Mouse (Mus musculus) hindbrain, embryonic 13.5 days (tissue): ENCODE results near the gene Shb. TPM values are rescaled to one million over a fixed set of nuclear protein-coding genes. Genes with fewer than 3 reads are reported as not detected.

ENCODE experiments used
- ATAC-seq: fragments of 200-750 bp; cut with Nextera tagmentation; 2 replicates; pipeline ENCODE4 v1.8.0; 2017; ENCODE audit warnings: moderate TSS enrichment; ENCODE audit not compliant: low FRiP score
- H3K27ac ChIP-seq: fragments of 300-500 bp; sonication (generic); 2 replicates; pipeline ENCODE4 v1.5.1; 2015; ENCODE audit warnings: inconsistent platforms, mild to moderate bottlenecking, moderate library complexity
- H3K27me3 ChIP-seq: fragments of 300-500 bp; sonication (generic); 2 replicates; pipeline ENCODE4 v1.6.1; 2015; ENCODE audit warnings: mild to moderate bottlenecking, inconsistent platforms
- H3K36me3 ChIP-seq: fragments of 300-500 bp; sonication (generic); 2 replicates; pipeline ENCODE4 v1.6.1; 2015; ENCODE audit warnings: mild to moderate bottlenecking, inconsistent platforms
- H3K4me1 ChIP-seq: fragments of 300-500 bp; sonication (generic); replicated peaks from 2 replicates; pipeline ENCODE4 v1.6.1; 2015; ENCODE audit warnings: inconsistent platforms
- H3K4me2 ChIP-seq: fragments of 300-500 bp; sonication (generic); 2 replicates; pipeline ENCODE4 v1.6.1; 2015; ENCODE audit warnings: inconsistent platforms, mild to moderate bottlenecking, moderate library complexity
- H3K4me3 ChIP-seq: fragments of 300-500 bp; sonication (generic); 2 replicates; pipeline ENCODE4 v1.5.1; 2015; ENCODE audit warnings: mild to moderate bottlenecking, inconsistent platforms
- H3K9ac ChIP-seq: fragments of 300-500 bp; sonication (generic); 2 replicates; pipeline ENCODE4 v1.6.1; 2015; ENCODE audit warnings: mild to moderate bottlenecking, inconsistent platforms
- H3K9me3 ChIP-seq: fragments of 300-500 bp; sonication (generic); 2 replicates; pipeline ENCODE4 v1.6.1; 2016; ENCODE audit warnings: inconsistent platforms
- WGBS: fragments of 180-500 bp; shearing (Covaris S2); methylation state at CpG from one replicate; pipeline ENCODE4 v1.1.7; 2015; 5-methylcytosine and 5-hydroxymethylcytosine counted together
- polyA plus RNA-seq: library from polyadenylated mRNA; unstranded; fragments of >200 nt; fragmentation: Nextera tagmentation; extraction: Ambion mirVana; gene quantifications from 2 replicates; pipeline ENCODE4 v1.2.1, GENCODE M21; 2015

Gene Shb
- polyA plus RNA-seq, 1 experiment from 2014 or later: 5.7 TPM

DNA sequence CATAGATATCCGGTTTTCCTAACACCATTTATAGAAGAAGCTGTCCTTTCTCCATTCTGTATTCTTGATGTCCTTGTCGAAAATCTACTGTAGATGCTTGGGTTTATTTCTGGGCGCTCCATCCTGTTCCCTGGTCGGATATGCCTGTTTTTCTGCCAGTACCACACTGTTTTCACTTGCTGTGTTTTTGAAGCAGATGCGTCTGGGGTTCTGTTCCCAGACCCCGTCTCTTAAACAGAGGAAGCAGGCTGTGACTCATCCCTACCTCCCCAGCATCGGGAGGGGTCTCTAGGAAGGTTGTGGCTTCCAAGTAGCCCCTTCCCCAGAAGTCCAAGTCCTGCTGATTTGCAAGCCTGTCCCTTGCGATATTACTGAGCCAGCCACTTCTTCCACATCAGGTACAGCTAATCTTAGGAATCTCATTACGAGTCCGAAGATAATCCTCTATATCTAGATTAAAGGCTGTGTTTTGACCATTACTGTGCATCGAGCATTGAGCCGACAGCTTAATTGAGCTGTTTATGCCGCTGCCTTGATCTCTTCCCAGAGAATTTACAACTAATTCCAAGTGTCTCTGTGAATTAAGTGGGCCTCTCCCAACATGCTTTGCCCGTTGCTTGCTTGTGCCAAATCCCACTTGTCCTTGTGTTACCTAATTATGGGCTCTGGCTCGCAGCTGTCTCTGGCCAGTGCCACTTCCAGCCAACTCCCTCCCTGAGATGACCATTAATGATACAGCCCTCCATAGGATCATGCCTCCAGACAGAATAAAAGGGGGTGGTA, 8.1 kb upstream of the Shb start:
- Histone ChIP-seq H3K4me2 (no peak overlapping the region), H3K27me3 (0 out of 2 replicates have a peak, but pooled peaks cover 6% of the 10 kb centered on the region), H3K9ac (no peak overlapping the region), H3K9me3 (no peaks in the 10 kb centered on the region), H3K36me3 (no peaks in the 10 kb centered on the region), H3K27ac (no peak overlapping the region), H3K4me3 (no peak overlapping the region), H3K4me1 (0 out of 2 replicates have a peak, but pooled peaks cover 3% of the 10 kb centered on the region)
- ATAC-seq: no peak
- 70% methylated on average over 15 of the region's 15 CpGs for WGBS

DNA sequence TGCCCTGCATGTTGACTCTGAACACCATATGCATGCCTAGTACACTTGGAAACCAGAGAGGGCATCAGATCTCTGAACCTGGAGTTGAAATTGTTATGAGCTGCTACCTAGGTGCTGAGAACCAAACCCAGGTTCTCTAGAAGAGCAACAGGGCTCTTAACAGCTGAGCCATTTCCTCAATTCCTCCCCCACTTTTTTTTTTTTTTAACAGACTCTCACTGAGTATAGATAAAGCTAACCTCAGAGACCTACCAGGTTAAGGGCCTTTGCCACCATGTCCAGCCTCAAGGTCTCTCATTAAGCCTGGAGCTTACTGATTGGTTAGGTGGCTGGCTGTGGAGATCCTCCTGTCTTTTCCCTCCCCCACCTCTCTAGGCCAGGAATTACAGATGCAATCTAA, 6.9 kb upstream of the Shb start:
- H3K4me1 ChIP-seq: 0 out of 2 replicates have a peak, but pooled peaks cover 3% of the 10 kb centered on the region
- no peak for ATAC-seq
- H3K4me2 ChIP-seq: no peak overlapping the region
- H3K27me3 ChIP-seq: 0 out of 2 replicates have a peak, but pooled peaks cover 6% of the 10 kb centered on the region
- no peak overlapping the region for H3K9ac ChIP-seq
- no peaks in the 10 kb centered on the region for H3K36me3 ChIP-seq
- H3K9me3 ChIP-seq: no peaks in the 10 kb centered on the region
- H3K4me3 ChIP-seq: no peak overlapping the region
- H3K27ac ChIP-seq: no peak overlapping the region

DNA sequence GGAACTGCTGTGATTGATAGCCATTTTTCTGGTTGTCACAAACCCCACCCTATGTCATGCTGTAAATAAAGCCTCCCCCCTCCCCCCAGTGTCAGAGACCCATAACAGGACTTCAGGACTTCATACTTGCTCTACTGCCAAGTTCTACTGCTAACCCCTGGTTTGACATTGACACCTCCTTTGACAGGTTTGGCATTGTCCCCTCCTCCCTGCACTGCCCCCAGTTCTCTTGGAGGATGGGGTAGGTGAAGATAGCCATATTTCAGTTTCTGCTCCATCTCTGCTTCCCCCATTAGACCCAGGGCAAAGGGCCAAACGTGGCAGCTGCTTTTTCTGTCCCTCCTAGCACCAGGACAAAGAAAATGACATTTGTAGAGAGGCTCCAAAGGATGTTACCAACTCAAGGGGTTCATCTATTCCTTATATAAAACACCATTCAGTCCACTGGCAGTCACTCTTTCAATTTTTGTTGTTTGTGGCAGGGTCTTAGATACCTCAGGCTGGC, 1.2 kb upstream of the Shb start:
- Histone ChIP-seq H3K9me3 (no peaks in the 10 kb centered on the region), H3K4me3 (no peak overlapping the region), H3K27me3 (peaks cover 6% of the 10 kb centered on the region; the same call in 1 of the 2 replicates), H3K4me2 (no peak overlapping the region), H3K27ac (no peak overlapping the region), H3K36me3 (no peaks in the 10 kb centered on the region), H3K9ac (no peak overlapping the region), H3K4me1 (peaks cover 41% of the 10 kb centered on the region)
- ATAC-seq: no peak
- 64% methylated on average over 1 of the region's 1 CpGs for WGBS

DNA sequence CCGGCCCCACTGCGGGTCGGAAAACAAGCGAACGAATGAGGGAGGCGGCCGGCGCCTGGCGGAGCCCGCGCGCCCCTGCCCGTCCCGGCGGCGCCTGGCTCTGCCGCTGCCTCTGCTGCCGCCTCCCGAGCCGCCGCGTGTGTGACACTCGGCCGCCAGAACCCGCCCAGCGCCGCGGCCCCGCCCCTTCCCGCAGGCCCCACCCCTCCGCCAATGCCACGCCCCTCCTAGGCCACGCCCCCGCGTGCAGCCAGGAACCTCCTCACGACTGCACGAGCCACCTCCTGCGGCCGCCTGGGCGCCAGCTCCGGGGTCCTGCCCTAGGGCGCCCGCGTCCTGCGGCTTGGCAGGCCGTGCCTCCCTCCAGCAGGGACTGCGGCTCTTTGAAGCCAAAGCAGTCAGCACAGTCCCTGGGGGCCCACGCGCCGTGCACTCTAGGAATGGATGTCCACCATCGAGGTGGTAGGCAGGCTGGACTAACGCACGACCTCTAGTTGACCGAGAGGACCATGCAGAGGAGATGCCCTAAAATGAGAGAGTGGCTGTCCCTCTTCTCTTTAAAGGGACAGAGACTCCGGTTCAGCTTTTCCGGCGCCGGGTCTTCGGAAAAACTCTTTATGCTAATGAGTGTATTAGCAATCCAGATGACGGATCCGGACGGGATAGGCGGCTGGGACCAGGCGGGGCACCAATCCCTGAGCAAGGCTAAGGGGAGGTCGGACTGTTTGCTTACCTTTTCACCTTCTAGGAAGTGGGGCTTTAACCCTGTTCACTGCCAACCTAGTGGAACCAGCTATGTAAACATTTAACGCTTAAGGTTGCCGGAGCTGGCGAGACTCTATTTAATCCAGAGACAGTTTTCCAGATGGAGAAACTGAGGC, 1.4 kb downstream of the Shb start:
- H3K9me3 ChIP-seq: no peaks in the 10 kb centered on the region
- peak; percentile 90 for ATAC-seq
- peaks cover 10% of the 10 kb centered on the region for H3K27me3 ChIP-seq
- peak overlapping the region; percentile 92 for H3K27ac ChIP-seq
- under 1% methylated on average over 68 of the region's 68 CpGs for WGBS
- peak overlapping the region; percentile 91 for H3K4me2 ChIP-seq
- peaks cover 67% of the 10 kb centered on the region for H3K4me1 ChIP-seq
- peak overlapping the region; percentile 80 for H3K4me3 ChIP-seq
- peak overlapping the region; percentile 89 for H3K9ac ChIP-seq
- no peaks in the 10 kb centered on the region for H3K36me3 ChIP-seq

DNA sequence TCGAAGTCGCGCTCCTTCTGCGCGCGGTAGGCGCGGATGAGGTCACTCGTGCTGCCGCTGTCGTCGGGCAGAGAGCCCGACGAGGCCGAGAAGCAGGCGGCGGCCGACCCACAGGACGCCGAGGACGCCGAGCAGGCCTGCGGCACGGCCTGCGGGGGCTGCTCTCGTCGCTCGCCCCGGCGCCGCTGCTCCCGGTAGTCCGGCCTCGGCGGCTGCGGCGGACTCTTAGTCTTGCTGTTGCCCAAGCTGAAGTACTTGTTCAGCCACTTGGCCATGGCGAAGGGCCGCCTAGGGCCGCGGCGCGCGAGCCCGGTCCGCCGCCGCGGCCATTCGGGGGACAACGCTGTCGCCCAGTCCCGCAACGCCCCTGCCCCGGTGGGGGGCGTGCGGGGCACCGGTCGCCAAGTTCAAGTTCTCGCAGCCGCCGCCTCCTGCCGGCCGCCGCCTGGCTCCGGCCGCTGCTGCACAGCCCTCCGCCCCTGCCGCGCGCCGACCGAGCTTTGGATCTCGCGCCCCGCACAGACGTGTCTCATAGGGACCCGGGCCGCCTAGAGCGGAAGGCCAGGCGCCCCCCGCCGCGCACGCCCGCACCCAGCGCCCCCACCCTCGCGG, 2.2 kb downstream of the Shb start:
- peak overlapping the region; percentile 89 for H3K9ac ChIP-seq
- H3K27ac ChIP-seq: peak overlapping the region; percentile 92
- peak overlapping the region; percentile 80 for H3K4me3 ChIP-seq
- no peaks in the 10 kb centered on the region for H3K9me3 ChIP-seq
- H3K4me1 ChIP-seq: peaks cover 70% of the 10 kb centered on the region
- H3K4me2 ChIP-seq: peak overlapping the region; percentile 91
- ATAC-seq: peak; percentile 67
- peaks cover 9% of the 10 kb centered on the region for H3K27me3 ChIP-seq
- no peaks in the 10 kb centered on the region for H3K36me3 ChIP-seq
- WGBS: under 1% methylated on average over 89 of the region's 89 CpGs

DNA sequence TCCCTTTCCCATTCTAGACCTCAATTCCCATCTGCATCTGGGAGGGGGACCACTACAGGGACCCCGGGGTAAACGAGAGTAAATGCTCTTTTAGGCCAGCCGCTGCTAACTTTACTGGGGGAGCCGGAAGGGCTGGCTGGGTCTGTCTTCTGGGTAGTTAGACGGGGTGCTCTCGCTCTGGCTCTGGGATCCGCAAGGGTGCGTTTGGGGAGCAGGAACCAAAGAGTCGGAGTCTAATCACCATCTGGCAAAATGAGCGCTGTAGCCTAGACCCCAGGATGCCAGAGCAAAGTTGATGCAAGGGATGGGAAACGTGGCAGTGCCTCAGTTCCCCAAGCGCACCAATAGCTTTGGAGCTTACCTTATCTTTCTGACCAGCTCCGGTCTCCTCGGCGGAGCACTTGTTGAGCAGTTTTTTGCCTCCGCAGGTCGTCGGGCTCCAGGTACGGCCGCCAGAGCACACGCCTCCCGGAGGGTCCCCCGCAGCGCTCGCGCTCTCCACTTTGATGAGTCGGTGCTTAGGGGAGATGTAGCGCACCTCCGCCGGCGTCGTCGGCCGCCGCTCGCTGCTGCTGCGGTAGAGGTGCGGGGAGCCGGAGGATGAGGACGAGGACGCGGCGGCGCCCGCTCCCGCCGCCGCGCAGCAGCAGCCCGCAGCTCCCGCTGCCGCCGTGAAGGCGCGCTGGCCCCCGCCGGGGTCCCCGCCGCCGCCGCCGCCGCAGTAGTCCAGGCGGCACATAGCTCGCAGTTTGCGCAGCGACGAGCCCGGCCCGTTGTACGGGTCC, 2.9 kb downstream of the Shb start:
- peak overlapping the region; percentile 91 for H3K4me2 ChIP-seq
- peaks cover 70% of the 10 kb centered on the region for H3K4me1 ChIP-seq
- no peaks in the 10 kb centered on the region for H3K36me3 ChIP-seq
- H3K9me3 ChIP-seq: no peaks in the 10 kb centered on the region
- peak overlapping the region; percentile 92 for H3K27ac ChIP-seq
- no peak for ATAC-seq
- peak overlapping the region; percentile 80 for H3K4me3 ChIP-seq
- H3K9ac ChIP-seq: peak overlapping the region; percentile 89
- peaks cover 9% of the 10 kb centered on the region for H3K27me3 ChIP-seq
- WGBS: under 1% methylated on average over 71 of the region's 71 CpGs

DNA sequence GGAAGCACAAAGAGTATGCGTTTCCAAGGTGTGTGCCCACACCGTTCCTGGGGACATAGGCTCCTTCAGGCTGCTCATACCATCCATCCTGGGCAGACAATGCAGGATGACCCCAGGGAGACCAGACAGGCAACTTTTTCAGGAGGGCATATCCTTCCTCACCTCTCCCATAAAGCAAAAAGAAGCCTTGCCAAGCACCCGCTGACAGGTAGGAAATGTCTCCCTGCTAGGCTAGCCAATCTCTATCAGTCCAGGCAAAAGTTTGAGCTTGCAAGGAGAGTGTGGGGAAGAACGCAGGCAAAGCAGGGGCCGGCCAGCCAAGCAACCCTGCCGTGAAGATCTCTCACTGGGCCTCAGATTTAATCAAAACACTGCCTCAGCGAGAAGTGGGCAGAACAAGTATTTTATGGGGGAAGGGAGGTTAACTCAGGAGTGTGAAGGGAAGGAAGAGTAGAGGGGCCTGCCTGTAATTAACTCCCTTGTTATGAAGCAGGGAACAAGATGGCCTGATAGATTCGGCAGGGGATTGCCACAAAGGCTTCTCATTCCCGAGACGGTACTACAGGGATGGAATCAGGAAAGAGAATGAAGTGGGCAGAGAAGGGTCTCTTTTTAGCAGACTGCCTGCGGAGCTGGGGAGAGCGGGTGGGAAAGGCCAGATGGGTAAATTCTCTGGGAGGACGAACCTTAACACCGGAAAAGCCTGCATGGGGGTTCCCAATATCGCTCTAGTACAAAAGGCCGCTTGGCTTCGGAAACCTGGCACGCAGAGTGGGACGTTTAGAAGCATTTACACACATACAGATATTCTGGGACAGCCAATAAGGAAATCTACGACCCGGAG, 3.7 kb downstream of the Shb start:
- WGBS: 2% methylated on average over 21 of the region's 21 CpGs
- H3K9ac ChIP-seq: peak overlapping the region; percentile 89
- H3K27me3 ChIP-seq: peaks cover 9% of the 10 kb centered on the region
- H3K4me2 ChIP-seq: peak overlapping the region; percentile 91
- peak overlapping the region; percentile 92; the same call in 1 of the 2 replicates for H3K27ac ChIP-seq
- H3K4me3 ChIP-seq: peak overlapping the region; percentile 80
- H3K9me3 ChIP-seq: no peaks in the 10 kb centered on the region
- peaks cover 70% of the 10 kb centered on the region for H3K4me1 ChIP-seq
- no peak for ATAC-seq
- no peaks in the 10 kb centered on the region for H3K36me3 ChIP-seq

DNA sequence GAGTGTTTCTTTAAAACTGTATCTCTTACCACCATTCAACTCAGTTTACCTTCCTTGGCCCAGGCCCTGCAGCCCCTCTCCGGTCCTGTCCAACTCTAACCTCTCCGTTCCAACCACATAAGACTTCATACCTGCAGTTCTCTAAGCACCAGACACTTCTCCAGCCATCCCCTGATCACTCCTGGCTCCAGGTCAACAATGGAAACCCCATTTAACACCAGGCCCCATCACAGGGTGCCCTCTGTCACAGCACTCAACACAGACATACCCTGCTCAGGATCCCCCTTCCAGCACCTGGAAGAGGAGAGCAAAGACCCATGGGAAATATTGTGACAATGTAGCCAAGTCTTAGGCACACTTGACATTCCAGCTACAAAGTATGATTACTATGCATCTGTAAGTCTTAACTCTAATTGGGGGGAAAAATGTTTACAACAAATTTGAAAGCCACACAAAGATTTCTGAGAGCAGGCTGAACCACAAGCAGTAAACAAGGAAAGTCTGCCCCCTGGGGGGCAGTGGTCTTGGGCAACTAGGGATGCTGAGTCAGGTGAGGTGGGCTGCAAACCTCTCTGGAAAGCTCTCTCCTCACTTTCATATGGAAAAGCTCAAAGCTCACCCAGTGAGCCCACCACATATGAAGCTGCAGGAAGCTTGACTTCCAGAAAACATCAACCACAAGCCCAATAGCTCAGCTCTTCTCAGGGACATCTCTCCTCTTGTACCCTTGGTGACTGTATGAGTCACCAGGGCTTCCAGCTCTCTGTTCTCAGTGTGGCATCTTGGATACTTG, 4.5 kb downstream of the Shb start:
- Histone ChIP-seq H3K9ac (peak overlapping the region; percentile 89), H3K27me3 (peaks cover 9% of the 10 kb centered on the region), H3K4me3 (peak overlapping the region; percentile 80), H3K27ac (no peak overlapping the region), H3K9me3 (no peaks in the 10 kb centered on the region), H3K36me3 (no peaks in the 10 kb centered on the region), H3K4me1 (peaks cover 70% of the 10 kb centered on the region), H3K4me2 (peak overlapping the region; percentile 91)
- WGBS: 98% methylated on average over 2 of the region's 2 CpGs
- no peak for ATAC-seq

DNA sequence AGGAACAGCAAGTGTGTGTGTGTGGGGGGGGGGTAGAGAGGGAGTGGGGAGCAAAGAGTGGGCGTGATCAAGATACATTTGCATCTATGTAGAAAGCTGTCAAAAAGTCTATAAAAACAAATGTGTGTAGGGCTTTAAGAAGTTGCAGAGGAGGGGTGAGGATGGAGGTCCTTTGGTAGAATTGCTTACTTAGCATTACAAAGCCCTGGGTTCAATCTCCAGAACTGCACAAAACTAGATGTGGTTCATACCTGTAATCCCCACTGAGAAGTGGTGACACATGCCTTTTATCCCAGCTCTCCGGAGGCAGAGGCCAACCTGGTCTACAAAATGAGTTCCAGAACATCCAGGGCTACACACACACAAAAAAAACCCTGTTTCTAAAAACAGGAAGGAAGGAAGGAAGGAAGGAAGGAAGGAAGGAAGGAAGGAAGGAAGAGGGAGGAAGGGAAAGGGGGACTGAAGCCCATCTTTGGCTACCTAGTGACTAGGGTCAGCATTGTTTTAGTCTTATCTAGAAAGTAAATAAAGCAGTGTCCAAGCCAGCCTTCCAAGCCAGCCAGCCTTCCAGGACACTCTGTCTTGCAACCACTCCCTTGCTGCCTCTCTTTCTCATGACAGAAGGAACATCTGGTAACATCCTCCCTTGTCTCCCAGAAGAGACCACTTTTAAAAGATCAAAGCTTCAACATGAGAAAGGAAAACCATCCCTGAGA, 5.3 kb downstream of the Shb start:
- Histone ChIP-seq H3K4me1 (peaks cover 70% of the 10 kb centered on the region), H3K9me3 (no peaks in the 10 kb centered on the region), H3K27me3 (peaks cover 9% of the 10 kb centered on the region), H3K27ac (no peak overlapping the region), H3K4me2 (peak overlapping the region; percentile 91), H3K9ac (no peak overlapping the region), H3K4me3 (peak overlapping the region; percentile 80), H3K36me3 (no peaks in the 10 kb centered on the region)
- WGBS: 83% methylated on average over 2 of the region's 2 CpGs
- no peak for ATAC-seq

DNA sequence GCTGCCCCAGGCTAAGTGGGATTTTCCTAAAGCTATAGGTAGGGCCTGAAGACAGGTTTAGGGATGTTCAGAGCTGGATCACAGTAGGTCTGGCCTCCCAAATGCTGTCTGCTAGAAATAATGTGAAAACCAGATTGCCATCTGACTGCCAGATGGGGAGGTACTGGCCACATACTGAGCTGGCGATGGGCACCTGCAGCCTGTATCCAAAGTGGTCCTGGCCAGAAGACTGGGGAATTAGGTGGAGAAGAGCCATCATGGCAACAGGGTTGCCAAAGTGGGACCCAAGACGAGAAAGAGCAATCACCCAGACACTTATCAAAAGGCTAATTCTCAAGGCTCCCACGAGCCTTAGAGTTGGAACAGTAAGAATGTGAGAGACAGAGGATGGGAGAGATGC, 6.1 kb downstream of the Shb start:
- Histone ChIP-seq H3K27me3 (peaks cover 12% of the 10 kb centered on the region), H3K36me3 (no peaks in the 10 kb centered on the region), H3K4me1 (peaks cover 68% of the 10 kb centered on the region), H3K9ac (no peak overlapping the region), H3K4me2 (peak overlapping the region; percentile 91), H3K9me3 (no peaks in the 10 kb centered on the region), H3K4me3 (no peak overlapping the region), H3K27ac (no peak overlapping the region)
- no peak for ATAC-seq
- 85% methylated on average over 3 of the region's 3 CpGs for WGBS
